Mouse (Mus musculus) CH12.LX (cell line): Measurements from ENCODE around the gene Syngap1. TPM values are rescaled to one million over a fixed set of nuclear protein-coding genes. Genes with fewer than 3 reads are reported as not detected.
A peak's percentile ranks its signal among the peaks of the same experiment; 100 is the strongest.

Experiments used
- DNase-seq: peaks from one replicate; pipeline ENCODE4 v3.0.0-alpha.2; 2013; ENCODE audit errors: extremely low read depth
- H3K27ac ChIP-seq: 2 replicates; pipeline ENCODE4 v1.5.1; 2012; ENCODE audit warnings: low read depth, mild to moderate bottlenecking, control low read depth, moderate library complexity; ENCODE audit not compliant: insufficient read depth
- H3K27me3 ChIP-seq: replicated peaks from 2 replicates; pipeline ENCODE3; 2012; ENCODE audit warnings: inconsistent platforms
- H3K36me3 ChIP-seq, 2 experiments: replicated peaks in 1 of 2; 2 replicates each; pipeline versions ENCODE3 to v1.6.1; 2012; ENCODE audit warnings: inconsistent platforms in 1 of 2, low read length in 1 of 2, mild to moderate bottlenecking in 1 of 2, mixed read lengths in 1 of 2, moderate library complexity in 1 of 2; ENCODE audit not compliant: control insufficient read depth in 1 of 2, insufficient read depth in 1 of 2
- H3K4me1 ChIP-seq, 2 experiments: 2 replicates each; pipeline ENCODE4 v1.6.1; 2012; ENCODE audit warnings: inconsistent platforms in 1 of 2, moderate library complexity in 1 of 2; ENCODE audit not compliant: insufficient read depth in 2 of 2, control insufficient read depth in 1 of 2
- H3K4me2 ChIP-seq: 2 replicates; pipeline ENCODE4 v1.6.1; 2012; ENCODE audit warnings: low read depth, mild to moderate bottlenecking, control low read depth; ENCODE audit not compliant: poor library complexity, insufficient read depth, severe bottlenecking
- H3K4me3 ChIP-seq, 3 experiments: fragments of 150-350 bp in 1 of 3; sonication (generic) in 1 of 3; replicated peaks in 1 of 3; 2 replicates each; pipeline versions ENCODE3 to v1.5.1; 2011 to 2012; ENCODE audit warnings: low read depth in 2 of 3, low read length in 2 of 3, mild to moderate bottlenecking in 2 of 3, moderate library complexity in 2 of 3, control low read depth in 1 of 3, improper control_type of control experiment in 1 of 3, inconsistent platforms in 1 of 3, mixed read lengths in 1 of 3; ENCODE audit not compliant: poor library complexity in 1 of 3
- H3K79me2 ChIP-seq: replicated peaks from 2 replicates; pipeline ENCODE4 v1.6.1; 2012; ENCODE audit warnings: mild to moderate bottlenecking, moderate library complexity; ENCODE audit not compliant: control insufficient read depth, poor library complexity, insufficient read depth, severe bottlenecking; ENCODE audit errors: extremely low read depth
- H3K9ac ChIP-seq: 2 replicates; pipeline ENCODE4 v1.6.1; 2012; ENCODE audit warnings: low read depth, mild to moderate bottlenecking, control low read depth, moderate library complexity; ENCODE audit not compliant: insufficient read depth
- H3K9me3 ChIP-seq: replicated peaks from 2 replicates; pipeline ENCODE3; 2012; ENCODE audit warnings: low read length, inconsistent platforms, mixed read lengths
- CTCF ChIP-seq, 2 experiments: IDR thresholded peaks in 1 of 2; conservative IDR thresholded peaks in 1 of 2; 2 replicates each; pipeline ENCODE4 v1.5.1; 2011 to 2012; ENCODE audit warnings: low read depth in 2 of 2, low read length in 2 of 2, improper control_type of control experiment in 1 of 2, inconsistent platforms in 1 of 2, mild to moderate bottlenecking in 1 of 2, moderate library complexity in 1 of 2
- ELF1 ChIP-seq: IDR thresholded peaks from 2 replicates; pipeline ENCODE4 v1.6.1; 2014; ENCODE audit warnings: low read depth, mild to moderate bottlenecking, inconsistent platforms, low read length, improper control_type of control experiment
- ETS1 ChIP-seq: conservative IDR thresholded peaks from 2 replicates; pipeline ENCODE4 v1.6.1; 2012; ENCODE audit warnings: low read depth, mild to moderate bottlenecking, inconsistent platforms, low read length, improper control_type of control experiment, moderate library complexity
- JUN ChIP-seq: IDR thresholded peaks from 2 replicates; pipeline ENCODE4 v1.6.1; 2011; ENCODE audit warnings: low read depth, mild to moderate bottlenecking, low read length, improper control_type of control experiment, moderate library complexity; ENCODE audit not compliant: insufficient read depth
- KAT2A ChIP-seq: IDR thresholded peaks from 2 replicates; pipeline ENCODE4 v1.6.1; 2012; ENCODE audit warnings: low read length, improper control_type of control experiment, inconsistent platforms; ENCODE audit not compliant: insufficient replicate concordance
- MAFK ChIP-seq: IDR thresholded peaks from 2 replicates; pipeline ENCODE4 v1.6.1; 2011; ENCODE audit warnings: low read length, improper control_type of control experiment; ENCODE audit not compliant: insufficient replicate concordance
- MAZ ChIP-seq: IDR thresholded peaks from 2 replicates; pipeline ENCODE4 v1.6.1; 2012; ENCODE audit warnings: low read depth, mild to moderate bottlenecking, inconsistent platforms, low read length, improper control_type of control experiment, moderate library complexity
- MXI1 ChIP-seq: IDR thresholded peaks from 2 replicates; pipeline ENCODE4 v1.6.1; 2011; ENCODE audit warnings: mild to moderate bottlenecking, low read depth, low read length, improper control_type of control experiment
- MYC ChIP-seq: IDR thresholded peaks from 2 replicates; pipeline ENCODE4 v1.6.1; 2011; ENCODE audit warnings: low read depth, mild to moderate bottlenecking, improper control_type of control experiment, low read length
- POLR2A ChIP-seq: IDR thresholded peaks from 2 replicates; pipeline ENCODE4 v1.6.1; 2011; ENCODE audit warnings: low read depth, mild to moderate bottlenecking, improper control_type of control experiment, low read length
- RAD21 ChIP-seq: IDR thresholded peaks from 2 replicates; pipeline ENCODE4 v1.6.1; 2011; ENCODE audit warnings: low read depth, mild to moderate bottlenecking, low read length, improper control_type of control experiment, moderate library complexity
- RCOR1 ChIP-seq: conservative IDR thresholded peaks from 2 replicates; pipeline ENCODE4 v1.6.1; 2012; ENCODE audit warnings: low read depth, mild to moderate bottlenecking, inconsistent platforms, low read length, improper control_type of control experiment
- SIN3A ChIP-seq: IDR thresholded peaks from 2 replicates; pipeline ENCODE4 v1.6.1; 2012; ENCODE audit warnings: low read length, improper control_type of control experiment, inconsistent platforms
- SMC3 ChIP-seq: IDR thresholded peaks from 2 replicates; pipeline ENCODE4 v1.6.1; 2011; ENCODE audit warnings: low read depth, low read length, improper control_type of control experiment
- TBP ChIP-seq: conservative IDR thresholded peaks from 2 replicates; pipeline ENCODE4 v1.6.1; 2011; ENCODE audit warnings: low read depth, low read length, improper control_type of control experiment
- UBTF ChIP-seq: IDR thresholded peaks from 2 replicates; pipeline ENCODE4 v1.6.1; 2012; ENCODE audit warnings: low read depth, mild to moderate bottlenecking, inconsistent platforms, low read length, improper control_type of control experiment, moderate library complexity
- USF2 ChIP-seq: conservative IDR thresholded peaks from 2 replicates; pipeline ENCODE4 v1.6.1; 2011; ENCODE audit warnings: low read depth, low read length, improper control_type of control experiment
- ZKSCAN1 ChIP-seq: IDR thresholded peaks from 2 replicates; pipeline ENCODE4 v1.6.1; 2012; ENCODE audit warnings: low read depth, inconsistent platforms, low read length, improper control_type of control experiment, borderline replicate concordance
- ZNF384 ChIP-seq: IDR thresholded peaks from 2 replicates; pipeline ENCODE4 v1.6.1; 2012; ENCODE audit warnings: low read depth, low read length, improper control_type of control experiment, inconsistent platforms
- dilution Hi-C: fragments of 300-500 bp; cut with MboI; formaldehyde crosslinking; loops from 2 replicates; pipeline ENCODE4 v1.14.3; 2020; ENCODE audit warnings: low sequenced_read_pairs; ENCODE audit not compliant: extremely low pct_unique_long_range_greater_than_20kb, extremely low pct_ligation_motif_present
- in situ Hi-C: fragments of 300-500 bp; cut with MboI; formaldehyde crosslinking; loops from 3 replicates; pipeline ENCODE4 v1.14.3; 2019; ENCODE audit warnings: low sequenced_read_pairs, low pct_ligation_motif_present, low pct_unique_long_range_greater_than_20kb, mixed read lengths
- polyA plus RNA-seq: library from polyadenylated mRNA; unstranded; fragments of >175 nt; gene quantifications from 2 replicates; pipeline ENCODE4 v1.2.1, GENCODE M21; 2012; ENCODE audit warnings: low read depth; ENCODE audit not compliant: insufficient read length
- total RNA-seq, 2 experiments: library from RNA; depleted of rRNA; stranded (reverse); fragments of 300-350 nt in 1 of 2; fragments of >200 nt in 1 of 2; gene quantifications; 2 replicates each; pipeline ENCODE4 v1.2.3; 2012 to 2014

Syngap1 gene
- total and polyA plus RNA-seq, 3 experiments, result 1.3 to 2.4 TPM; not detected in 1

DNA sequence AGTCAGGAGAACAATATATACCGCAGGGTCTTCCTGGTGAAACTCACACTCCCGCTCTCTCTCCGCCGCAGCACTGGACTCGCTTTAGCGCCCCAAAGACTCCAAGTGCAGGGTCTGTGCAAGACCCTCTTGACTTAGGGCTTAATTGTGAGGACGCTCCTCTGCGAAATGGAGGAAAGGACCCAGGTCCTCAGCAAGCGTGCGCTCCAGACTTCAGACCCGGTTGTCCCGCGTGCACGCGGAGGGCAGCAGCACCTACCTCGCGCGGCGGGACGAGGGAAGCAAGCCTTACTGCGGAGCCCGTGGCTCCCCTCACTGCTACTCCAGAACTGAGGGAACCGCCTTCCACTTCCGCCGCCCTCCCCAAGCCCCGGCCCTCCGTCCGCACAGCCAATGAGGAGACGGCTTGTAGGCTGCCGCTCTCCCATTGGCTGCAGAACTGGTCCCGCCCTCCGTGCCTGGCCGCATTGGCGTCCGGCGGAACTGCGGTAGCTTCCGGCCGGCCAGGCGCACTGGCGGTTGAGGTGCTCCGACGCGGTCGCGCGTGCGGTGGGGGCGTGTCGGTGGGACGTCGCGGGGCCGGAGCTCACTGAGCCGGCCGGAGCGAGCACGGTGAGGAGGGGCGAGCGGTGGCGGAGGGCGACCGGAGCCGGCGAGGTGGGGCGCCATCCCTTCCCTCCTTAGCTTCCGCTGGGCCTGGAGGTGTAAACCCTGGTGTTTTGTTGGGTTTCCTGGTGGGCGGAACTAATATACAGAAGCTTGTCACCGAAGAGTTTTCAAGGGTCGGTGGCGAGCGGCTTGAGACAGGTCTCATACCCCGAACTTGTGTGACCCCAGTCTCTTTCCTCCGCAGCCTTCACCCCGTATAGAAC, 31.9 kb downstream of the Syngap1 start, which contains the start of gene Zbtb9 (continued):
- TF ChIP-seq SIN3A (peak; percentile 58; the same call in 1 of the 2 replicates), SMC3 (no peak), KAT2A (peak; percentile 65; the same call in 1 of the 2 replicates), USF2 (no peak), ETS1 (no peak), POLR2A (peak; percentile 98), MXI1 (peak; percentile 87), ELF1 (peak; percentile 91), TBP (peak; percentile 71), MAZ (peak; percentile 34; the same call in 1 of the 2 replicates), RCOR1 (no peak)

DNA sequence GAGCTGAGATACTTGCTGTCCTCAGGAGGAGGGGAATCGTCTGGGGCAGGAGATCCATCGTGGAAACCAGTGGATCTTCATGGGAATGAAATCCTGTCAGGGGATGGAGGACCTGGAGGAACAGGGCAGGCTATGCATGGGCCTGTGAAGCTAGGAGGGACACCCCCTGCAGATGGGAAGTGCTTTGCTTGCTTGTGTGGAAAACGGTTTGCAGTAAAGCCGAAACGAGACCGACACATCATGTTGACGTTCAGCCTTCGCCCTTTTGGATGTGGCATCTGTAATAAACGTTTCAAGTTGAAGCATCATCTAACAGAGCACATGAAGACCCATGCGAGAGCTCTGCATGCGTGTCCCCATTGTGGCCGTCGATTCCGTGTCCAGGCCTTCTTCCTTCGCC, 33.5 kb downstream of the Syngap1 start:
- peaks cover 5% of the 10 kb centered on the region for H3K9me3 ChIP-seq
- TF ChIP-seq UBTF (no peak), ZNF384 (no peak), JUN (no peak), MAFK (no peak)
- H3K27ac ChIP-seq, result no peak overlapping the region
- no peak for DNase-seq
- in situ Hi-C loops (no loop called here), dilution Hi-C loops (no loop called here)
- H3K4me3 ChIP-seq, result no peak overlapping the region
- peaks cover 34 to 53% of the 10 kb centered on the region in 2 experiments for H3K36me3 ChIP-seq
- peaks cover 22 to 58% of the 10 kb centered on the region in 2 experiments for H3K4me1 ChIP-seq
- peak overlapping the region; percentile 26; the same call in 1 of the 2 replicates for H3K4me2 ChIP-seq
- H3K27me3 ChIP-seq, result no peaks in the 10 kb centered on the region
- peaks cover 21% of the 10 kb centered on the region for H3K79me2 ChIP-seq
- 0 out of 2 replicates have a peak overlapping the region, but pooled peaks have one; percentile 81 for H3K9ac ChIP-seq

DNA sequence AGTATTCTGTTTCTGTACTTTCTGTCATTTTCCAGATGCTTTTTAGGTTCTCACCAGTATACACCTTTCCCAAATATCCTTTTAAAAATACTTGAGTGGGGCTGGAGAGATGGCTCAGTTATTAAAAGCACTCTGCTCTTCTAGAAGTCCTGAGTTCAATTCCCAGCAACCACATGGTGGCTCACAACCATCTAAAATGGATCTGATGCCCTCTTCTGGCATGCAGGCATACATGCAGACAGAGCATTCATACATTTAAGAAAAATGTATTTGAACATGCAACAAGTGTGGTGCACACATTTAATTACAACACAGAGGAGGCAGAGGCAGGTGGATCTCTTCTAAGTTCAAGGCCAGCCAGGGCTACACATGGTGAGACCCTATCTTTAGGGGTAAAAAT, 34.4 kb downstream of the Syngap1 start:
- Histone ChIP-seq H3K9ac (no peak overlapping the region), H3K79me2 (peaks cover 21% of the 10 kb centered on the region), H3K4me1 (peaks cover 22 to 65% of the 10 kb centered on the region in 2 experiments), H3K9me3 (peaks cover 5% of the 10 kb centered on the region), H3K27me3 (no peaks in the 10 kb centered on the region), H3K27ac (no peak overlapping the region), H3K4me3 (no peak overlapping the region), H3K36me3 (peaks cover 37 to 56% of the 10 kb centered on the region in 2 experiments), H3K4me2 (no peak overlapping the region)
- in situ Hi-C loops, result no loop called here
- DNase-seq, result no peak
- TF ChIP-seq ETS1 (no peak), RAD21 (peak; percentile 52), MYC (peak; percentile 88), CTCF (conservative IDR thresholded peaks at IDR 0.05 in 1 of 2, IDR thresholded peaks at IDR 0.05 in 1 of 2; ENCODE audit: low read depth in 2 of 2, low read length in 2 of 2) (peak; percentile 15 to 69; a peak in 3 of 4 replicates), ZKSCAN1 (no peak), SMC3 (peak; percentile 48)
- dilution Hi-C loops, result no loop called here
